Mouse (Mus musculus) small intestine, adult 2 months (tissue): ENCODE data around the gene Trim2. TPM values are rescaled to one million over a fixed set of nuclear protein-coding genes. Genes with fewer than 3 reads are reported as not detected.

Experiments used
- H3K27ac ChIP-seq: fragments of 200-500 bp; 2 replicates; pipeline ENCODE4 v1.5.1; 2012; ENCODE audit warnings: low read depth, low read length, control low read depth, inconsistent platforms; ENCODE audit not compliant: insufficient read depth
- H3K27me3 ChIP-seq: fragments of 200-500 bp; 2 replicates; pipeline ENCODE4 v1.6.1; 2012; ENCODE audit warnings: mild to moderate bottlenecking, moderate library complexity, low read length, inconsistent platforms; ENCODE audit not compliant: control insufficient read depth, insufficient read depth
- H3K36me3 ChIP-seq: fragments of 200-500 bp; 2 replicates; pipeline ENCODE4 v1.6.1; 2012; ENCODE audit warnings: mild to moderate bottlenecking, low read length, control low read depth, inconsistent platforms; ENCODE audit not compliant: control insufficient read depth, insufficient read depth
- H3K4me1 ChIP-seq: fragments of 200-500 bp; 2 replicates; pipeline ENCODE4 v1.6.1; 2012; ENCODE audit warnings: low read length, inconsistent platforms, mixed read lengths; ENCODE audit not compliant: control insufficient read depth, insufficient read depth, insufficient read length
- H3K4me3 ChIP-seq: fragments of 200-500 bp; 2 replicates; pipeline ENCODE4 v1.5.1; 2012; ENCODE audit warnings: low read depth, mild to moderate bottlenecking, control low read depth, inconsistent platforms, low read length, moderate library complexity
- CTCF ChIP-seq: fragments of 200-500 bp; IDR thresholded peaks from 2 replicates; pipeline ENCODE4 v1.5.1; 2012; ENCODE audit warnings: low read depth, mild to moderate bottlenecking, control low read depth, inconsistent platforms, low read length, moderate library complexity, mixed read lengths; ENCODE audit not compliant: insufficient replicate concordance, insufficient read length; ENCODE audit errors: extremely low read depth
- POLR2A ChIP-seq: fragments of 200-500 bp; IDR thresholded peaks from 2 replicates; pipeline ENCODE4 v1.6.1; 2012; ENCODE audit warnings: low read depth, mild to moderate bottlenecking, control low read depth, inconsistent platforms, low read length, moderate library complexity
- whole genome bisulfite sequencing: fragments of 180-500 bp; shearing (Covaris S2); methylation state at CpG from one replicate; pipeline ENCODE4 v1.1.7; 2018; 5-methylcytosine and 5-hydroxymethylcytosine counted together
- polyA plus RNA-seq: library from polyadenylated mRNA; depleted of rRNA; stranded (reverse); fragments of >200 nt; gene quantifications from 2 replicates; pipeline ENCODE4 v1.2.3, GENCODE M21; 2012

Gene Trim2
- polyA plus RNA-seq, 1 experiment: 52.4 TPM

DNA sequence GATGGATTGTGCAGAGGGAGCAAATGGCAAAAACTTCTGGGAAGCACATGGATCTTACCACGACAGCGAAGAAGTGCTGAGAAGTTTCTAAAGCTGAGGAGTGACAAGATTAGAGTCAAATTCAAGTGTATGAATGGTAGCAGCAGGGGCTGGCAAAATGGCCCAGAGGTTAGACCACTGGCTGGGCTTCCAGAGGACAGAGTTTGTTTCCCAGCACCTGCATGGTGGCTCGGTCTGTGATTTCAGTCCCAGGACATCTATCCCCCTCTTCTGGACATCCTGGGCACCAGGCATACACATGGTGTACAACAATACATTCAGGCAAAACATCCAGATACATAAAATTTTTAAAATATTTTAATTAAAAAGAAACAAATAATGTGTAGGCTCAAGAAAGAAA lies 156.8 kb downstream of the Trim2 start:
- H3K4me3 ChIP-seq: no peak overlapping the region
- TF ChIP-seq CTCF (no peak), POLR2A (no peak)
- no peaks in the 10 kb centered on the region for H3K27me3 ChIP-seq
- H3K36me3 ChIP-seq: no peaks in the 10 kb centered on the region
- no peaks in the 10 kb centered on the region for H3K4me1 ChIP-seq
- WGBS: 96% methylated on average over 3 of the region's 3 CpGs
- no peak overlapping the region for H3K27ac ChIP-seq

DNA sequence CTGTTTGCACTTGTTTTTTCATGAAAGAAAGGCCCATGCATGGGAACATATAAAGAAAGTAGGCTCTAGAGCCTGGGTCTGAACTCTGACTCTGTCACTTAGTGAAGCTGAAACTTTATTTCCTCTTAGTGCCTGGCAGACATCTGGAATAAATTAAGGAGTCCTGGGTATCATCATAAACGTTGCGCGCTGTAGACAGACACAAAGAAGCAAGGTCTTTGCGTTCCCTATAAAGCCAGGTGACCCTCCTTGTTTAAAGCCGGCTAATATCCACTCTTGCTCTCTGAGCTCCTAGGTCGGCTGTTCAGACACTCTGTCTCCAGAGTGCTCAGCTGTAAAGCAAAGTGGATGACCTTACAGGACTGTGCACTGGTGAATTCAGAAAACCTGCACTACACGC lies 165.7 kb downstream of the Trim2 start:
- Histone ChIP-seq H3K27me3 (no peaks in the 10 kb centered on the region), H3K4me1 (no peaks in the 10 kb centered on the region), H3K4me3 (no peak overlapping the region), H3K27ac (no peak overlapping the region), H3K36me3 (no peaks in the 10 kb centered on the region)
- TF ChIP-seq POLR2A (no peak), CTCF (no peak)
- WGBS: 84% methylated on average over 7 of the region's 7 CpGs

GRCm38 (mm10) chr3:84136509-84136908 lies 170.2 kb downstream of the Trim2 start:
- no peak for TF ChIP-seq POLR2A
- no peak for TF ChIP-seq CTCF
- Histone ChIP-seq H3K4me1 (peaks cover 5% of the 10 kb centered on the region), H3K27ac (no peak overlapping the region), H3K27me3 (no peaks in the 10 kb centered on the region), H3K36me3 (no peaks in the 10 kb centered on the region), H3K4me3 (no peak overlapping the region)
- 89% methylated on average over 7 of the region's 7 CpGs for WGBS

GRCm38 (mm10) chr3:84135933-84136332 lies 170.7 kb downstream of the Trim2 start:
- Histone ChIP-seq H3K4me1 (peaks cover 5% of the 10 kb centered on the region), H3K27me3 (no peaks in the 10 kb centered on the region), H3K27ac (no peak overlapping the region), H3K36me3 (no peaks in the 10 kb centered on the region), H3K4me3 (no peak overlapping the region)
- TF ChIP-seq CTCF (no peak), POLR2A (no peak)
- WGBS: 61% methylated on average over 6 of the region's 6 CpGs

- WGBS: 34% methylated on average over 9 of the region's 9 CpGs
- Histone ChIP-seq H3K27me3 (no peaks in the 10 kb centered on the region), H3K4me1 (peaks cover 5% of the 10 kb centered on the region), H3K4me3 (no peak overlapping the region; the same call in 1 of the 2 replicates), H3K36me3 (no peaks in the 10 kb centered on the region), H3K27ac (no peak overlapping the region)
- no peak for TF ChIP-seq CTCF
- TF ChIP-seq POLR2A: no peak
Measured at GRCm38 (mm10) chr3:84135387-84135786, 171.3 kb downstream of the Trim2 start.

- no peak overlapping the region for H3K27ac ChIP-seq
- 87% methylated on average over 3 of the region's 3 CpGs for WGBS
Measured at GRCm38 (mm10) chr3:84131369-84131768, 175.3 kb downstream of the Trim2 start.

DNA sequence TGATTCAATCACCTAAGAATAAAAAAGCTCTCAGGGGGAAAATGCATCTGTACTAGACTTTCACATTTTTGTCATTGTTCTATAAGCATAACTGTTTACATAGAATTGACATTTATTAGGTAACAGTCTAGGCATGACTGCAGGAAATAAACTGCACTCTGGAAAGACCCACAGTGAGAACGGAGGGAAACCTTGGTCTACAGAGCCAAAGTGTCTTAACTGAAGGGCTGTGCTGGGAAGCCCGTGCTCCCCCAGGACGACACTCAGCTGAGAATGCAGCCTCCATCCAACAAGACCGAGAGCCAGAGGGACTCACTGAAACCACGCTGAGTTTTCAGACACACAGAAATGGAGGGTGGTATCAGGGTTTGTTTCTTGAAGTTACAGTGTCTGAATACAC lies 175.9 kb downstream of the Trim2 start:
- no peaks in the 10 kb centered on the region for H3K27me3 ChIP-seq
- no peak overlapping the region for H3K27ac ChIP-seq
- H3K4me1 ChIP-seq: peaks cover 14% of the 10 kb centered on the region
- no peak overlapping the region for H3K4me3 ChIP-seq
- H3K36me3 ChIP-seq: no peaks in the 10 kb centered on the region
- WGBS: 75% methylated on average over 5 of the region's 5 CpGs
- TF ChIP-seq POLR2A: no peak

More at GRCm38 (mm10) chr3:84131369-84131768, 175.3 kb downstream of the Trim2 start:
- H3K4me1 ChIP-seq: peaks cover 15% of the 10 kb centered on the region
- no peak overlapping the region for H3K4me3 ChIP-seq
- no peaks in the 10 kb centered on the region for H3K27me3 ChIP-seq
- no peaks in the 10 kb centered on the region for H3K36me3 ChIP-seq
- no peak for TF ChIP-seq CTCF
- no peak for TF ChIP-seq POLR2A
